Mouse (Mus musculus) heart, embryonic 13.5 days (tissue): ENCODE measurements around the gene Hnrnpk. TPM values are rescaled to one million over a fixed set of nuclear protein-coding genes. Genes with fewer than 3 reads are reported as not detected.

ENCODE experiments used
- ATAC-seq: fragments of 200-750 bp; cut with Nextera tagmentation; 2 replicates; pipeline ENCODE4 v1.8.0; 2017; ENCODE audit warnings: moderate TSS enrichment; ENCODE audit not compliant: insufficient number of reproducible peaks, low FRiP score, low TSS enrichment; ENCODE audit errors: extremely low read depth
- H3K27ac ChIP-seq: fragments of 300-500 bp; sonication (generic); replicated peaks from 2 replicates; pipeline ENCODE4 v1.5.1; 2015; ENCODE audit warnings: moderate library complexity, mild to moderate bottlenecking, inconsistent platforms
- H3K27me3 ChIP-seq: fragments of 300-500 bp; sonication (generic); replicated peaks from 2 replicates; pipeline ENCODE4 v1.6.1; 2015; ENCODE audit warnings: mild to moderate bottlenecking, inconsistent platforms
- H3K36me3 ChIP-seq: fragments of 300-500 bp; sonication (generic); 2 replicates; pipeline ENCODE4 v1.6.1; 2015; ENCODE audit warnings: mild to moderate bottlenecking, inconsistent platforms
- H3K4me1 ChIP-seq: fragments of 300-500 bp; sonication (generic); 2 replicates; pipeline ENCODE4 v1.6.1; 2015; ENCODE audit warnings: inconsistent platforms
- H3K4me2 ChIP-seq: fragments of 300-500 bp; sonication (generic); 2 replicates; pipeline ENCODE4 v1.6.1; 2015; ENCODE audit warnings: inconsistent platforms, mild to moderate bottlenecking, moderate library complexity
- H3K4me3 ChIP-seq: fragments of 300-500 bp; sonication (generic); 2 replicates; pipeline ENCODE4 v1.5.1; 2015; ENCODE audit warnings: moderate library complexity, mild to moderate bottlenecking, inconsistent platforms
- H3K9ac ChIP-seq: fragments of 300-500 bp; sonication (generic); 2 replicates; pipeline ENCODE4 v1.6.1; 2015; ENCODE audit warnings: inconsistent platforms, mild to moderate bottlenecking, moderate library complexity
- H3K9me3 ChIP-seq: fragments of 300-500 bp; sonication (generic); 2 replicates; pipeline ENCODE4 v1.6.1; 2016; ENCODE audit warnings: inconsistent platforms
- WGBS: fragments of 180-500 bp; shearing (Covaris S2); methylation state at CpG from one replicate; pipeline ENCODE4 v1.1.7; 2015; ENCODE audit warnings: mixed read lengths; 5-methylcytosine and 5-hydroxymethylcytosine counted together
- microRNA counts: library from miRNA; unstranded; fragments of <30 nt; microRNA quantifications from one replicate; lab custom pipeline; 2016
- microRNA-seq: library from miRNA; unstranded; fragments of <30 nt; microRNA quantifications from one replicate; pipeline ENCODE4, GENCODE M21; 2016
- polyA plus RNA-seq: library from polyadenylated mRNA; unstranded; fragments of >200 nt; fragmentation: Nextera tagmentation; extraction: Ambion mirVana; gene quantifications from 2 replicates; pipeline ENCODE4 v1.2.1, GENCODE M21; 2015

Gene Hnrnpk
- polyA plus RNA-seq, 1 experiment from 2014 or later = 896 TPM

GRCm38 (mm10) chr13:58359304-58359653 is 43.9 kb downstream of the Hnrnpk start:
- peak overlapping the region; percentile 98 for H3K4me2 ChIP-seq
- peak overlapping the region; percentile 76 for H3K4me3 ChIP-seq
- 0 out of 2 replicates have a peak, but pooled peaks cover 3% of the 10 kb centered on the region for H3K4me1 ChIP-seq
- H3K36me3 ChIP-seq = no peaks in the 10 kb centered on the region
- H3K27ac ChIP-seq = 0 out of 2 replicates have a peak overlapping the region, but pooled peaks have one; percentile 24
- peaks cover 8% of the 10 kb centered on the region for H3K27me3 ChIP-seq
- peak overlapping the region; percentile 84 for H3K9ac ChIP-seq
- 11% methylated on average over 7 of the region's 7 CpGs for WGBS
- H3K9me3 ChIP-seq = no peaks in the 10 kb centered on the region
- ATAC-seq = no peak

GRCm38 (mm10) chr13:58358629-58359303 is 44.4 kb downstream of the Hnrnpk start, which contains the start of gene Kif27:
Gene Kif27, minus strand, starts transcription at chr13:58359122.
- 0 out of 2 replicates have a peak, but pooled peaks cover 3% of the 10 kb centered on the region for H3K4me1 ChIP-seq
- ATAC-seq = peak; percentile 98
- H3K4me3 ChIP-seq = peak within 1 kb of the TSS; percentile 76
- H3K27me3 ChIP-seq = peaks cover 8% of the 10 kb centered on the region
- H3K4me2 ChIP-seq = peak within 1 kb of the TSS; percentile 98
- no peaks in the 10 kb centered on the region for H3K36me3 ChIP-seq
- H3K9me3 ChIP-seq = no peaks in the 10 kb centered on the region
- 0 out of 2 replicates have a peak within 1 kb of the TSS, but pooled peaks have one; percentile 24 for H3K27ac ChIP-seq
- WGBS = under 1% methylated on average over 81 of the region's 85 CpGs
- H3K9ac ChIP-seq = peak within 1 kb of the TSS; percentile 84

GRCm38 (mm10) chr13:58352996-58353395 is 50.1 kb downstream of the Hnrnpk start:
- Histone ChIP-seq H3K4me1 (no peaks in the 10 kb centered on the region), H3K9ac (no peak overlapping the region), H3K36me3 (no peaks in the 10 kb centered on the region), H3K27ac (no peak overlapping the region), H3K27me3 (peaks cover 7% of the 10 kb centered on the region), H3K4me3 (no peak overlapping the region), H3K9me3 (no peaks in the 10 kb centered on the region), H3K4me2 (no peak overlapping the region)
- no peak for ATAC-seq

- Histone ChIP-seq H3K4me3 (no peak overlapping the region), H3K4me1 (no peaks in the 10 kb centered on the region)
- 35% methylated on average over 4 of the region's 4 CpGs for WGBS
Observed at GRCm38 (mm10) chr13:58350606-58351005, 52.5 kb downstream of the Hnrnpk start.

GRCm38 (mm10) chr13:58344505-58344904 is 58.6 kb downstream of the Hnrnpk start:
- Histone ChIP-seq H3K36me3 (no peaks in the 10 kb centered on the region), H3K9ac (no peak overlapping the region), H3K4me1 (no peaks in the 10 kb centered on the region), H3K4me2 (no peak overlapping the region), H3K27me3 (no peaks in the 10 kb centered on the region), H3K27ac (no peak overlapping the region), H3K9me3 (no peaks in the 10 kb centered on the region), H3K4me3 (no peak overlapping the region)
- ATAC-seq = no peak
- 76% methylated on average over 9 of the region's 9 CpGs for WGBS

More at GRCm38 (mm10) chr13:58350606-58351005, 52.5 kb downstream of the Hnrnpk start:
- no peak for ATAC-seq
- Histone ChIP-seq H3K4me2 (no peak overlapping the region), H3K36me3 (no peaks in the 10 kb centered on the region), H3K27ac (no peak overlapping the region), H3K27me3 (no peaks in the 10 kb centered on the region), H3K9me3 (no peaks in the 10 kb centered on the region), H3K9ac (no peak overlapping the region)

MicroRNAs encoded within 50 kb of the gene (microRNA counts, 519-probe panel; counts per million panel counts)
- 3,721 counts per million, percentile 72 among the panel's probes with 10 or more counts for microRNA mmu-miR-7a (lab: Ali Mortazavi, UCI)

Small RNA genes lying within 50 kb of the gene (microRNA-seq; reads per million reads assigned to microRNA genes)
- 50.6 reads per million, percentile 44 among the genes with 10 or more reads in this experiment for gene Mir7-1

Other genes starting within 250 kb of the Hnrnpk start
- gene Idnk, start 245.7 kb downstream of the Hnrnpk start, polyA plus RNA-seq = 26.0 and 28.7 TPM in 2 replicates
- gene Ubqln1, start 187.7 kb downstream of the Hnrnpk start, polyA plus RNA-seq = 70.3 and 71.3 TPM in 2 replicates
- gene Gkap1, start 127.6 kb downstream of the Hnrnpk start, polyA plus RNA-seq = 15.6 and 16.0 TPM in 2 replicates
- 0.11 and 0.17 TPM in 2 replicates for gene Kif27, start 44.2 kb downstream of the Hnrnpk start, polyA plus RNA-seq
- gene 2210016F16Rik, start 18.1 kb downstream of the Hnrnpk start, polyA plus RNA-seq = 26.8 and 29.8 TPM in 2 replicates
- 17.0 and 18.5 TPM in 2 replicates for gene Rmi1, start 1.1 kb downstream of the Hnrnpk start, polyA plus RNA-seq
- gene Slc28a3, start 207.5 kb upstream of the Hnrnpk start, polyA plus RNA-seq = not detected in 2 replicates